Mouse (Mus musculus) thymus, postnatal 10 days (tissue): Measurements from ENCODE around the gene Olfr834.

ENCODE experiments used
- DNase-seq, 2 experiments: peaks; one replicate each; pipeline ENCODE4 v3.0.0; 2021; ENCODE audit warnings: low spot score in 2 of 2

The Olfr834 gene

GRCm38 (mm10) chr9:18987690-18988089 is at the start of gene Olfr834:
TSS of gene Olfr834 (plus strand) at chr9:18987990.
- no peak for DNase-seq

DNA sequence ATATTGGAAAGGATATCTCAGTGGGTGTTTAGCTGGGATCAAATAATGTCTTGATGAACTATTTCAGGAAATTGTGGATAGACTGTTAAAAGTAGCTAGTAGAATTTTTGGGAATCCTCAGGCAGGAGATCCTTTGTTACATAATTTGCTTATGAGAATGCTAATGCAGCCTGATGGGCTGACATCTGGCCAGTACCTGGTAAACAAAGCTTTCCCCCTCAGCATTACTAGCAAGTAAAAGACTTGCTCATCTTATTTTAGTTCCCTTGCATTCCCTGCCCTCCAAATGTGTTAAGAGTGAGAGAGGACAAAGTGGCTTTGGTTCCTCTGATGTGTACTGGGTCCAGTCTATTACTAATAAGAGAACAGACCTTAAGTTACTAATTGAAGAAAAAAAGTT is 25.8 kb upstream of the Olfr834 start:
- DNase-seq = no peak

GRCm38 (mm10) chr9:19032435-19032834 is 44.6 kb downstream of the Olfr834 start, which contains the start of gene Olfr835:
TSS of gene Olfr835 (plus strand) at chr9:19032735.
- no peak for DNase-seq
